Mouse (Mus musculus): ENCODE results near the gene 1810062G17Rik.
A peak's percentile ranks its signal among the peaks of the same experiment; 100 is the strongest.

1810062G17Rik gene

GRCm38 (mm10) chr3:36476261-36477155 is 771 bp downstream of the 1810062G17Rik start:
- no peak for DNase-seq (ENCODE audit: low spot score in 2 of 2)

- no peak for DNase-seq (ENCODE audit: low spot score in 2 of 2)
Observed at GRCm38 (mm10) chr3:36478776-36479175, 3.0 kb downstream of the 1810062G17Rik start.

- DNase-seq (ENCODE audit: low spot score in 2 of 2): no peak
Observed at GRCm38 (mm10) chr3:36480486-36480885, 4.7 kb downstream of the 1810062G17Rik start.

- DNase-seq (ENCODE audit: low spot score in 2 of 2): peak; percentile 19 to 22
Observed at GRCm38 (mm10) chr3:36481776-36482193, 6.0 kb downstream of the 1810062G17Rik start.

GRCm38 (mm10) chr3:36482940-36483339 is 7.2 kb downstream of the 1810062G17Rik start:
- DNase-seq (ENCODE audit: low spot score in 2 of 2): no peak

GRCm38 (mm10) chr3:36484292-36484691 is 8.6 kb downstream of the 1810062G17Rik start:
- DNase-seq (ENCODE audit: low spot score in 2 of 2): no peak

GRCm38 (mm10) chr3:36486176-36486575 is 10.4 kb downstream of the 1810062G17Rik start:
- DNase-seq (ENCODE audit: low spot score in 2 of 2): no peak

GRCm38 (mm10) chr3:36486881-36487280 is 11.1 kb downstream of the 1810062G17Rik start:
- DNase-seq (ENCODE audit: low spot score in 2 of 2): no peak

- no peak for DNase-seq (ENCODE audit: low spot score in 2 of 2)
Observed at GRCm38 (mm10) chr3:36488367-36488766, 12.6 kb downstream of the 1810062G17Rik start.

- DNase-seq (ENCODE audit: low spot score in 2 of 2): no peak
Observed at GRCm38 (mm10) chr3:36488899-36489589, 13.3 kb downstream of the 1810062G17Rik start.

- DNase-seq (ENCODE audit: low spot score in 2 of 2): no peak
Observed at GRCm38 (mm10) chr3:36489590-36489910, 13.8 kb downstream of the 1810062G17Rik start.

GRCm38 (mm10) chr3:36491535-36491934 is 15.8 kb downstream of the 1810062G17Rik start:
- no peak for DNase-seq (ENCODE audit: low spot score in 2 of 2)

- no peak for DNase-seq (ENCODE audit: low spot score in 2 of 2)
Observed at GRCm38 (mm10) chr3:36492716-36493391, 17.1 kb downstream of the 1810062G17Rik start.

- no peak for DNase-seq (ENCODE audit: low spot score in 2 of 2)
Observed at GRCm38 (mm10) chr3:36493641-36494283, 18.0 kb downstream of the 1810062G17Rik start.

- no peak for DNase-seq (ENCODE audit: low spot score in 2 of 2)
Observed at GRCm38 (mm10) chr3:36494613-36495012, 18.9 kb downstream of the 1810062G17Rik start.

GRCm38 (mm10) chr3:36495436-36495835 is 19.7 kb downstream of the 1810062G17Rik start:
- peak; percentile 36 to 82 for DNase-seq (ENCODE audit: low spot score in 2 of 2)

GRCm38 (mm10) chr3:36496273-36496672 is 20.5 kb downstream of the 1810062G17Rik start:
- DNase-seq (ENCODE audit: low spot score in 2 of 2): no peak

- DNase-seq (ENCODE audit: low spot score in 2 of 2): peak; percentile 53 to 73
Observed at GRCm38 (mm10) chr3:36496746-36497145, 21.0 kb downstream of the 1810062G17Rik start.

- DNase-seq (ENCODE audit: low spot score in 2 of 2): no peak
Observed at GRCm38 (mm10) chr3:36498224-36498623, 22.5 kb downstream of the 1810062G17Rik start.

- DNase-seq (ENCODE audit: low spot score in 2 of 2): no peak
Observed at GRCm38 (mm10) chr3:36499418-36499817, 23.7 kb downstream of the 1810062G17Rik start.

- DNase-seq (ENCODE audit: low spot score in 2 of 2): no peak
Observed at GRCm38 (mm10) chr3:36500976-36501375, 25.2 kb downstream of the 1810062G17Rik start.

- no peak for DNase-seq (ENCODE audit: low spot score in 2 of 2)
Observed at GRCm38 (mm10) chr3:36501546-36501945, 25.8 kb downstream of the 1810062G17Rik start.

All from frontal cortex, postnatal 10 days (tissue).